ENCODE assay signal across 8 mouse cellular contexts in genomic region chr2:179661998-179662714, GRCm38 (mm10).
DNase-seq lines count a peak whose midpoint lies in the region; ATAC-seq and TF ChIP-seq lines count a peak whose summit lies in the region.

No protein-coding gene starts in this region.

- TF ChIP-seq CTCF in thymus, adult 2 months (IDR thresholded peaks at IDR 0.05; ENCODE audit: borderline replicate concordance, control insufficient read depth, extremely low read depth, insufficient read depth, low read length, poor library complexity) = no peak

- no peak for ATAC-seq in heart, embryonic 11.5 days (replicated peaks; ENCODE audit: insufficient number of reproducible peaks, low FRiP score, low TSS enrichment)
- no peak; the same call in 1 of the 2 replicates for ATAC-seq in forebrain, embryonic 12.5 days (ENCODE audit: low FRiP score)
- peak; percentile 59 for ATAC-seq in midbrain, embryonic 12.5 days (ENCODE audit: low FRiP score, low read depth)

- H3K36me3 ChIP-seq in heart, embryonic 11.5 days (ENCODE audit: control insufficient read depth, insufficient read depth, low read length) = no peaks in the 10 kb centered on the region
- no peaks in the 10 kb centered on the region for H3K36me3 ChIP-seq in forebrain, embryonic 12.5 days (replicated peaks)
- no peaks in the 10 kb centered on the region for H3K36me3 ChIP-seq in midbrain, embryonic 12.5 days
- H3K36me3 ChIP-seq in thymus, adult 2 months (ENCODE audit: control insufficient read depth, insufficient read depth, low read length) = no peaks in the 10 kb centered on the region

- peak overlapping the region; percentile 60 for H3K4me2 ChIP-seq in heart, embryonic 11.5 days
- peak overlapping the region; percentile 46 for H3K4me2 ChIP-seq in forebrain, embryonic 12.5 days
- H3K4me2 ChIP-seq in midbrain, embryonic 12.5 days (replicated peaks) = peak overlapping the region; percentile 45

- 4% methylated on average over 20 of the region's 20 CpGs for WGBS in heart, embryonic 11.5 days (ENCODE audit: insufficient replicate concordance)
- 6% methylated on average over 20 of the region's 20 CpGs for WGBS in forebrain, embryonic 12.5 days
- 5% methylated on average over 20 of the region's 20 CpGs for WGBS in midbrain, embryonic 12.5 days
- WGBS in thymus, adult 2 months = 5% methylated on average over 20 of the region's 20 CpGs

- DNase-seq in heart, adult 8-10 months (ENCODE audit: low spot score) = no peak
- peak; percentile 39 for DNase-seq in kidney, adult 9 months
- DNase-seq in c-Kit-positive CD71-positive TER-119-positive erythroid progenitor cells, embryonic 14.5 days (ENCODE audit: low spot score) = no peak
- no peak for DNase-seq in gastrocnemius, postnatal 4 days (ENCODE audit: low spot score in 2 of 2)
- DNase-seq in thymus, adult 2 months = no peak

- no peak overlapping the region for H3K9ac ChIP-seq in heart, embryonic 11.5 days (ENCODE audit: low read depth, low read length)
- no peak overlapping the region for H3K9ac ChIP-seq in forebrain, embryonic 12.5 days
- no peak overlapping the region for H3K9ac ChIP-seq in midbrain, embryonic 12.5 days (replicated peaks)

- H3K27ac ChIP-seq in heart, embryonic 11.5 days (ENCODE audit: low read depth, low read length) = no peak overlapping the region
- H3K27ac ChIP-seq in forebrain, embryonic 12.5 days = no peak overlapping the region
- no peak overlapping the region for H3K27ac ChIP-seq in midbrain, embryonic 12.5 days (replicated peaks)
- H3K27ac ChIP-seq in thymus, adult 2 months (ENCODE audit: control insufficient read depth, insufficient read depth, low read length) = no peak overlapping the region

- peaks cover 21% of the 10 kb centered on the region; the same call in 1 of the 2 replicates for H3K27me3 ChIP-seq in heart, embryonic 11.5 days (ENCODE audit: control insufficient read depth, insufficient read depth, low read length)
- H3K27me3 ChIP-seq in forebrain, embryonic 12.5 days = peaks cover 19% of the 10 kb centered on the region
- peaks cover 87% of the 10 kb centered on the region for H3K27me3 ChIP-seq in midbrain, embryonic 12.5 days
- no peaks in the 10 kb centered on the region for H3K27me3 ChIP-seq in thymus, adult 2 months (ENCODE audit: control insufficient read depth, insufficient read depth, low read length)

- no peaks in the 10 kb centered on the region for H3K9me3 ChIP-seq in heart, embryonic 11.5 days (replicated peaks; ENCODE audit: control insufficient read depth, low read length)
- no peaks in the 10 kb centered on the region for H3K9me3 ChIP-seq in forebrain, embryonic 12.5 days
- no peaks in the 10 kb centered on the region for H3K9me3 ChIP-seq in midbrain, embryonic 12.5 days

- no peak for TF ChIP-seq POLR2A in thymus, adult 2 months (IDR thresholded peaks at IDR 0.05; ENCODE audit: control insufficient read depth, extremely low read depth, insufficient read depth, low read length, poor library complexity)

- H3K4me1 ChIP-seq in heart, embryonic 11.5 days (ENCODE audit: control insufficient read depth, insufficient read depth, low read length) = 0 out of 2 replicates have a peak, but pooled peaks cover 4% of the 10 kb centered on the region
- peaks cover 40% of the 10 kb centered on the region for H3K4me1 ChIP-seq in forebrain, embryonic 12.5 days
- peaks cover 36% of the 10 kb centered on the region for H3K4me1 ChIP-seq in midbrain, embryonic 12.5 days
- peaks cover 5% of the 10 kb centered on the region; the same call in 1 of the 2 replicates for H3K4me1 ChIP-seq in thymus, adult 2 months (replicated peaks; ENCODE audit: control insufficient read depth, insufficient read depth, low read length)

- H3K4me3 ChIP-seq in heart, embryonic 11.5 days (ENCODE audit: low read depth, low read length) = peak overlapping the region; percentile 30
- 0 out of 2 replicates have a peak overlapping the region, but pooled peaks have one; percentile 15 for H3K4me3 ChIP-seq in forebrain, embryonic 12.5 days (replicated peaks)
- H3K4me3 ChIP-seq in midbrain, embryonic 12.5 days = peak overlapping the region; percentile 21
- H3K4me3 ChIP-seq in thymus, adult 2 months (ENCODE audit: control insufficient read depth, insufficient read depth, low read length) = no peak overlapping the region
